Mouse (Mus musculus): ENCODE measurements around the gene Mpp2.

DNA sequence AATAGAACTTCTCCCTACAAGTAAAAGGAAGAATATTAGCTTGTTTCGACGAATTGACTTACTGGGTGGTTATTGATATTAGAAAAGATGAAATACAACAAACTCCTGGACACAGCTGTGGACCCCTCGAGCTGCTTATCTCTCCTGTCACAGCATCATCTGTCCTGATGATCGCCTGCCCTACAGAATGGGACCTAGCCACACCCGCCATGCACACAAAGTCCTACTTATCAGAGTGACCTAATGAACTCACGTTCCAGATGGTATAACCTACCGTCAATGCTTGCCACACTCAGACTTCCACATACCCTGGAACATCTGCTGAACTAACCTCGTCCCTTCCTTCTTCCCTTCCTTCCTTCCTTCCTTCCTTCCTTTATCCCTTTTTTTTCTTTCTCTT lies 27.9 kb upstream of the Mpp2 start:
- TF ChIP-seq POLR2A (IDR thresholded peaks at IDR 0.05; ENCODE audit: low read depth, low read length) (no peak), CTCF (IDR thresholded peaks at IDR 0.05; ENCODE audit: extremely low read depth, insufficient read depth, insufficient read length, insufficient replicate concordance) (no peak)

All from spleen, adult 2 months (tissue).